Mouse (Mus musculus): Measurements from ENCODE around the gene Anapc15.

GRCm38 (mm10) chr7:101822836-101823757, 40.4 kb upstream of the Anapc15 start:
- no peak for TF ChIP-seq POLR2A (IDR thresholded peaks at IDR 0.05; ENCODE audit: borderline replicate concordance, control insufficient read depth, low read depth, low read length)
- TF ChIP-seq CTCF (IDR thresholded peaks at IDR 0.05; ENCODE audit: control insufficient read depth, insufficient read depth, low read length) = 0 out of 2 replicates have a peak, but pooled peaks have one; percentile 13
